Mouse (Mus musculus) myocyte (in vitro differentiated cells): ENCODE measurements around the gene Rreb1. TPM values are rescaled to one million over a fixed set of nuclear protein-coding genes. Genes with fewer than 3 reads are reported as not detected.

Experiments used
- H3K27me3 ChIP-seq: one replicate; pipeline ENCODE4 v1.6.1; 2011; ENCODE audit not compliant: control insufficient read depth, insufficient read depth, insufficient read length
- H3K36me3 ChIP-seq: one replicate; pipeline ENCODE4 v1.6.1; 2011; ENCODE audit not compliant: control insufficient read depth, insufficient read depth
- H3K4me2 ChIP-seq: one replicate; pipeline ENCODE4 v1.6.1; 2011; ENCODE audit warnings: low read depth, control low read depth
- H3K4me3 ChIP-seq: one replicate; pipeline ENCODE4 v1.5.1; 2011; ENCODE audit warnings: mild to moderate bottlenecking, control low read depth, moderate library complexity
- H3K79me2 ChIP-seq: one replicate; pipeline ENCODE4 v1.6.1; 2011; ENCODE audit not compliant: control insufficient read depth, insufficient read depth
- H3ac ChIP-seq: one replicate; pipeline ENCODE4 v1.6.1; 2011; ENCODE audit not compliant: control insufficient read depth, insufficient read length
- CEBPB ChIP-seq: IDR thresholded peaks from 2 replicates; pipeline ENCODE4 v1.6.1; 2011; ENCODE audit warnings: mild to moderate bottlenecking, moderate library complexity; ENCODE audit not compliant: poor library complexity, insufficient read depth, severe bottlenecking
- E2F4 ChIP-seq: IDR thresholded peaks from one replicate; pipeline ENCODE4 v1.6.1; 2011; ENCODE audit warnings: mild to moderate bottlenecking, control low read depth, moderate library complexity; ENCODE audit not compliant: insufficient read depth
- MAX ChIP-seq: IDR thresholded peaks from one replicate; pipeline ENCODE4 v1.6.1; 2011; ENCODE audit warnings: low read depth, mild to moderate bottlenecking, control low read depth
- MYOD1 ChIP-seq, 3 experiments: IDR thresholded peaks; one replicate each; pipeline ENCODE4 v1.6.1; 2011; ENCODE audit warnings: control low read depth in 2 of 3, low read depth in 2 of 3, mild to moderate bottlenecking in 2 of 3, moderate library complexity in 1 of 3; ENCODE audit not compliant: insufficient read length in 2 of 3, control insufficient read depth in 1 of 3
- MYOG ChIP-seq, 3 experiments: IDR thresholded peaks; one replicate each; pipeline ENCODE4 v1.6.1; 2011; ENCODE audit warnings: control low read depth in 2 of 3, low read depth in 2 of 3, mild to moderate bottlenecking in 2 of 3; ENCODE audit not compliant: insufficient read length in 2 of 3, control insufficient read depth in 1 of 3, insufficient read depth in 1 of 3
- POLR2A ChIP-seq: IDR thresholded peaks from one replicate; pipeline ENCODE4 v1.6.1; 2011; ENCODE audit warnings: low read depth, mild to moderate bottlenecking, control low read depth, moderate library complexity; ENCODE audit not compliant: insufficient read length
- POLR2AphosphoS2 ChIP-seq: IDR thresholded peaks from one replicate; pipeline ENCODE4 v1.6.1; 2011; ENCODE audit warnings: low read depth, control low read depth; ENCODE audit not compliant: insufficient read length
- REST ChIP-seq: IDR thresholded peaks from one replicate; pipeline ENCODE4 v1.6.1; 2011; ENCODE audit warnings: mild to moderate bottlenecking, control low read depth, moderate library complexity; ENCODE audit not compliant: insufficient read depth, insufficient read length
- SRF ChIP-seq: IDR thresholded peaks from one replicate; pipeline ENCODE4 v1.6.1; 2011; ENCODE audit warnings: low read depth; ENCODE audit not compliant: control insufficient read depth, insufficient read length
- TCF12 ChIP-seq: IDR thresholded peaks from one replicate; pipeline ENCODE4 v1.6.1; 2011; ENCODE audit warnings: mild to moderate bottlenecking, control low read depth; ENCODE audit not compliant: poor library complexity, insufficient read depth, severe bottlenecking
- TCF3 ChIP-seq: IDR thresholded peaks from one replicate; pipeline ENCODE4 v1.6.1; 2011; ENCODE audit warnings: low read depth, control low read depth; ENCODE audit not compliant: insufficient read length
- USF1 ChIP-seq: IDR thresholded peaks from one replicate; pipeline ENCODE4 v1.6.1; 2011; ENCODE audit warnings: low read depth, mild to moderate bottlenecking, control low read depth, moderate library complexity
- polyA plus RNA-seq: library from polyadenylated mRNA; unstranded; fragments of >200 nt; fragmentation: generic; extraction: Trizol; gene quantifications from one replicate; pipeline ENCODE4 v1.2.1, GENCODE M21; 2012; ENCODE audit warnings: missing spikeins

Rreb1 gene
- polyA plus RNA-seq, 1 experiment: 19.7 TPM

- no peak for TF ChIP-seq POLR2A
- no peak for TF ChIP-seq MAX
- no peak for TF ChIP-seq E2F4
- no peak for TF ChIP-seq REST
- no peak for TF ChIP-seq MYOG (IDR thresholded peaks at IDR 0.05; ENCODE audit: control insufficient read depth in 1 of 3, insufficient read depth in 1 of 3, insufficient read length in 2 of 3, low read depth in 2 of 3)
- TF ChIP-seq SRF: no peak
- no peak for TF ChIP-seq POLR2AphosphoS2
- no peak for TF ChIP-seq TCF12
- TF ChIP-seq USF1: no peak
- TF ChIP-seq TCF3: no peak
- TF ChIP-seq CEBPB: no peak
- TF ChIP-seq MYOD1 (IDR thresholded peaks at IDR 0.05; ENCODE audit: control insufficient read depth in 1 of 3, insufficient read length in 2 of 3, low read depth in 2 of 3): no peak
- peak overlapping the region; percentile 32 for H3K4me3 ChIP-seq
Measured at GRCm38 (mm10) chr13:37856537-37856936, 78.3 kb downstream of the Rreb1 start.

DNA sequence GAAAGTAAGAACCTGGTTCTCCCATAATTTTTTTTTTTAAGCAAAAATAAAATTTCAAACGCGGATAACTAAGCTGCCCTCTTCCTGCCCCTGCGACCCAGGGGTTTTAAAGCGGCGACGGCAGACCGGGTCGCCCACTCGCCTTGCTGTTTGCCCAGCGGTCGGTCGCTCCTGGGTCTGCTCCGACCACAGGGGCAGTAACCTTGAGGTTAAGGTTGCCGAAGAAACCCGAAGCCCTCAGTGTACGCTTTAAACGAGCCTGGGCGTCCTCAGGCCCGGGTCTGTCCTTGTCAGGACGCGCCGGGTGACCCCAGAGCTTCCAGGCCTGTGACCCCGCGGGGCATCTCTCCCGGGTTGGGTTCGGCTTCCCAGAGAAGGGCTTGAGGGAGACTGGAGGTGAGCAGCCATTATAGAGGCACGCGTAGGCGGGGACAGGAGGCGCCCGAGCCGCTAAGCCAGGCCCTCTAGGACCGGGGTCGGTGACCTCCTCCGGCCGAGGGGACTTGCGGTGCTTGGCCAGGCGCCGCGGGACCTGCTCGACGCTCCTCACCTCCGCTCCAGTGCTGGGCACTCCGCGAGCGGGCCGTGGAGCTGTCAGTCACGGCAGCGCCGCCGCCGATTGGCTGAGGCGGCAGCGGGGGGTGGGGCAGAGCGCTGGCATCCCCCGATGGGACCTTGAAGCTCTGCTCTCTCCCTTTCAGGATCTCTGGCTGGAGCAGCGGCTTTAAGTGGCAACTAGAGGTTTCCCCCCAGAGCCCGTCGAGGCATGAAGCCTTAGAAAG lies 79.3 kb downstream of the Rreb1 start:
- H3K4me3 ChIP-seq: peak overlapping the region; percentile 32
- TF ChIP-seq USF1: no peak
- peak; percentile 60 for TF ChIP-seq POLR2A
- peak in 1 of 3 experiments; percentile 16 for TF ChIP-seq MYOG (IDR thresholded peaks at IDR 0.05; ENCODE audit: control insufficient read depth in 1 of 3, insufficient read depth in 1 of 3, insufficient read length in 2 of 3, low read depth in 2 of 3)
- TF ChIP-seq CEBPB: no peak
- peak in 1 of 3 experiments; percentile 17 for TF ChIP-seq MYOD1 (IDR thresholded peaks at IDR 0.05; ENCODE audit: control insufficient read depth in 1 of 3, insufficient read length in 2 of 3, low read depth in 2 of 3)
- peak; percentile 14 for TF ChIP-seq SRF
- TF ChIP-seq TCF3: no peak
- TF ChIP-seq POLR2AphosphoS2: peak; percentile 61

More at GRCm38 (mm10) chr13:37856537-37856936, 78.3 kb downstream of the Rreb1 start:
- Histone ChIP-seq H3ac (no peak overlapping the region), H3K4me2 (peak overlapping the region; percentile 90), H3K27me3 (no peaks in the 10 kb centered on the region), H3K36me3 (peaks cover 3% of the 10 kb centered on the region), H3K79me2 (peaks cover 89% of the 10 kb centered on the region)

GRCm38 (mm10) chr13:37858066-37858501 lies 79.9 kb downstream of the Rreb1 start:
- Histone ChIP-seq H3K4me3 (peak overlapping the region; percentile 32), H3ac (peak overlapping the region; percentile 34), H3K79me2 (peaks cover 87% of the 10 kb centered on the region), H3K4me2 (peak overlapping the region; percentile 90), H3K36me3 (peaks cover 3% of the 10 kb centered on the region), H3K27me3 (no peaks in the 10 kb centered on the region)
- no peak for TF ChIP-seq TCF3
- TF ChIP-seq MYOD1 (IDR thresholded peaks at IDR 0.05; ENCODE audit: control insufficient read depth in 1 of 3, insufficient read length in 2 of 3, low read depth in 2 of 3): peak in 2 of 3 experiments; percentile 48 to 71

More for the DNA sequence above, 79.3 kb downstream of the Rreb1 start:
- Histone ChIP-seq H3ac (peak overlapping the region; percentile 34), H3K4me2 (peak overlapping the region; percentile 90), H3K27me3 (no peaks in the 10 kb centered on the region), H3K79me2 (peaks cover 89% of the 10 kb centered on the region), H3K36me3 (peaks cover 3% of the 10 kb centered on the region)

- no peaks in the 10 kb centered on the region for H3K27me3 ChIP-seq
- no peak overlapping the region for H3ac ChIP-seq
- TF ChIP-seq MYOD1 (IDR thresholded peaks at IDR 0.05; ENCODE audit: control insufficient read depth in 1 of 3, insufficient read length in 2 of 3, low read depth in 2 of 3): no peak
- no peak for TF ChIP-seq REST
- H3K36me3 ChIP-seq: peaks cover 3% of the 10 kb centered on the region
- H3K4me2 ChIP-seq: peak overlapping the region; percentile 90
- H3K4me3 ChIP-seq: peak overlapping the region; percentile 32
- peaks cover 91% of the 10 kb centered on the region for H3K79me2 ChIP-seq
Measured at GRCm38 (mm10) chr13:37858508-37858907, 80.3 kb downstream of the Rreb1 start.

- Histone ChIP-seq H3K27me3 (no peaks in the 10 kb centered on the region), H3K79me2 (peaks cover 99% of the 10 kb centered on the region), H3K4me3 (no peak overlapping the region), H3ac (no peak overlapping the region), H3K36me3 (peaks cover 3% of the 10 kb centered on the region), H3K4me2 (no peak overlapping the region)
- TF ChIP-seq E2F4: no peak
- no peak for TF ChIP-seq USF1
- TF ChIP-seq MYOD1 (IDR thresholded peaks at IDR 0.05; ENCODE audit: control insufficient read depth in 1 of 3, insufficient read length in 2 of 3, low read depth in 2 of 3): no peak
- no peak for TF ChIP-seq SRF
- no peak for TF ChIP-seq POLR2AphosphoS2
- TF ChIP-seq MYOG (IDR thresholded peaks at IDR 0.05; ENCODE audit: control insufficient read depth in 1 of 3, insufficient read depth in 1 of 3, insufficient read length in 2 of 3, low read depth in 2 of 3): no peak
- TF ChIP-seq POLR2A: no peak
- no peak for TF ChIP-seq TCF12
- no peak for TF ChIP-seq REST
Measured at GRCm38 (mm10) chr13:37859782-37860181, 81.6 kb downstream of the Rreb1 start.
